Mouse (Mus musculus): ENCODE data around the gene Tent5a.

- no peak for TF ChIP-seq GATA1 (IDR thresholded peaks at IDR 0.05; ENCODE audit: borderline replicate concordance, low read length)
- TF ChIP-seq FLI1 (IDR thresholded peaks at IDR 0.05; ENCODE audit: low read length) = no peak
Measured at GRCm38 (mm10) chr9:85372034-85372433, 44.9 kb upstream of the Tent5a start.

All from megakaryocyte, embryonic 14.5 days (primary cell).